Mouse (Mus musculus) midbrain, embryonic 15.5 days (tissue): Measurements from ENCODE around the gene Sntg2. TPM values are rescaled to one million over a fixed set of nuclear protein-coding genes. Genes with fewer than 3 reads are reported as not detected.

Source experiments
- ATAC-seq: fragments of 200-750 bp; cut with Nextera tagmentation; replicated peaks from 2 replicates; pipeline ENCODE4 v1.8.0; 2017; ENCODE audit warnings: moderate TSS enrichment
- H3K27ac ChIP-seq: fragments of 300-500 bp; sonication (generic); 2 replicates; pipeline ENCODE4 v1.5.1; 2015; ENCODE audit warnings: mild to moderate bottlenecking, inconsistent platforms
- H3K27me3 ChIP-seq: fragments of 300-500 bp; sonication (generic); replicated peaks from 2 replicates; pipeline ENCODE4 v1.6.1; 2015; ENCODE audit warnings: inconsistent platforms
- H3K36me3 ChIP-seq: fragments of 300-500 bp; sonication (generic); replicated peaks from 2 replicates; pipeline ENCODE4 v1.6.1; 2015; ENCODE audit warnings: inconsistent platforms
- H3K4me1 ChIP-seq: fragments of 300-500 bp; sonication (generic); 2 replicates; pipeline ENCODE4 v1.6.1; 2015; ENCODE audit warnings: inconsistent platforms
- H3K4me2 ChIP-seq: fragments of 300-500 bp; sonication (generic); 2 replicates; pipeline ENCODE4 v1.6.1; 2015; ENCODE audit warnings: inconsistent platforms, mild to moderate bottlenecking, moderate library complexity
- H3K4me3 ChIP-seq: fragments of 300-500 bp; sonication (generic); 2 replicates; pipeline ENCODE4 v1.5.1; 2015; ENCODE audit warnings: mild to moderate bottlenecking, inconsistent platforms
- H3K9ac ChIP-seq: fragments of 300-500 bp; sonication (generic); 2 replicates; pipeline ENCODE4 v1.6.1; 2015; ENCODE audit warnings: mild to moderate bottlenecking, inconsistent platforms
- H3K9me3 ChIP-seq: fragments of 300-500 bp; sonication (generic); 2 replicates; pipeline ENCODE4 v1.6.1; 2016; ENCODE audit warnings: inconsistent platforms
- WGBS: fragments of 180-500 bp; shearing (Covaris S2); methylation state at CpG from one replicate; pipeline ENCODE4 v1.1.7; 2015; ENCODE audit warnings: mixed read lengths; 5-methylcytosine and 5-hydroxymethylcytosine counted together
- polyA plus RNA-seq: library from polyadenylated mRNA; unstranded; fragments of >200 nt; fragmentation: Nextera tagmentation; extraction: Ambion mirVana; gene quantifications from 2 replicates; pipeline ENCODE4 v1.2.1, GENCODE M21; 2015

Sntg2 gene
- polyA plus RNA-seq, 1 experiment from 2014 or later: 5.4 TPM

DNA sequence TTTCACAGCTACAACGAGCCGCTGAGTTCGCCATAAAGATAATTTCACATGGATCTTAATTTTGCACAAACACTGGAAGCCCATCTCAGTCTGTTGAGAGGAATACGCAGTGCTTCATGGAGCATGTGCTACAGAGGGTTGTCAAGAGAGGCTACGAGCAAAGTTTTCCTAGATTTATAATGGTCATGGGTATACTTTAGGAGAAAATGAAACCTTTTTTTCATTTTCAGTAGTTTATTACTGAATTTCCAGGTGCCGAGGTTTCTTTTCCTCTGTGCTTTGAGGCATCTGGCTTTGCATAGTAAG lies 243.8 kb downstream of the Sntg2 start:
- Histone ChIP-seq H3K36me3 (no peaks in the 10 kb centered on the region), H3K27ac (peak overlapping the region; percentile 56; the same call in 1 of the 2 replicates)
- ATAC-seq: peak; percentile 39; the same call in 1 of the 2 replicates

GRCm38 (mm10) chr12:30128561-30129410 lies 244.4 kb downstream of the Sntg2 start:
- H3K27ac ChIP-seq: peak overlapping the region; percentile 56
- 43% methylated on average over 7 of the region's 7 CpGs for WGBS

More for the DNA sequence above, 243.8 kb downstream of the Sntg2 start:
- no peak overlapping the region for H3K9ac ChIP-seq
- WGBS: 56% methylated on average over 6 of the region's 6 CpGs
- H3K9me3 ChIP-seq: no peaks in the 10 kb centered on the region
- H3K27me3 ChIP-seq: no peaks in the 10 kb centered on the region
- H3K4me2 ChIP-seq: no peak overlapping the region
- H3K4me1 ChIP-seq: peaks cover 9% of the 10 kb centered on the region
- no peak overlapping the region for H3K4me3 ChIP-seq

More at GRCm38 (mm10) chr12:30128561-30129410, 244.4 kb downstream of the Sntg2 start:
- no peak overlapping the region for H3K4me3 ChIP-seq
- H3K4me1 ChIP-seq: peaks cover 9% of the 10 kb centered on the region
- no peaks in the 10 kb centered on the region for H3K9me3 ChIP-seq
- H3K9ac ChIP-seq: no peak overlapping the region
- H3K4me2 ChIP-seq: no peak overlapping the region
- ATAC-seq: peak; percentile 84
- H3K27me3 ChIP-seq: no peaks in the 10 kb centered on the region
- no peaks in the 10 kb centered on the region for H3K36me3 ChIP-seq

Other genes with a start within 250 kb of the Sntg2 start
- 0.22 and 0.35 TPM in 2 replicates for gene Tpo, start 240.8 kb downstream of the Sntg2 start, polyA plus RNA-seq
- 32.9 and 35.7 TPM in 2 replicates for gene Tmem18, start 211.1 kb upstream of the Sntg2 start, polyA plus RNA-seq